Mouse (Mus musculus) thymus, adult 2 months (tissue): ENCODE data around the gene Pip5kl1.
A peak's percentile ranks its signal among the peaks of the same experiment; 100 is the strongest.

Experiments used
- CTCF ChIP-seq: fragments of 200-500 bp; IDR thresholded peaks from 2 replicates; pipeline ENCODE4 v1.5.1; 2012; ENCODE audit warnings: mild to moderate bottlenecking, control low read depth, low read length, moderate library complexity, borderline replicate concordance; ENCODE audit not compliant: control insufficient read depth, poor library complexity, insufficient read depth; ENCODE audit errors: extremely low read depth
- POLR2A ChIP-seq: fragments of 200-500 bp; IDR thresholded peaks from 2 replicates; pipeline ENCODE4 v1.6.1; 2012; ENCODE audit warnings: mild to moderate bottlenecking, low read length, control low read depth, moderate library complexity; ENCODE audit not compliant: control insufficient read depth, poor library complexity, insufficient read depth; ENCODE audit errors: extremely low read depth

DNA sequence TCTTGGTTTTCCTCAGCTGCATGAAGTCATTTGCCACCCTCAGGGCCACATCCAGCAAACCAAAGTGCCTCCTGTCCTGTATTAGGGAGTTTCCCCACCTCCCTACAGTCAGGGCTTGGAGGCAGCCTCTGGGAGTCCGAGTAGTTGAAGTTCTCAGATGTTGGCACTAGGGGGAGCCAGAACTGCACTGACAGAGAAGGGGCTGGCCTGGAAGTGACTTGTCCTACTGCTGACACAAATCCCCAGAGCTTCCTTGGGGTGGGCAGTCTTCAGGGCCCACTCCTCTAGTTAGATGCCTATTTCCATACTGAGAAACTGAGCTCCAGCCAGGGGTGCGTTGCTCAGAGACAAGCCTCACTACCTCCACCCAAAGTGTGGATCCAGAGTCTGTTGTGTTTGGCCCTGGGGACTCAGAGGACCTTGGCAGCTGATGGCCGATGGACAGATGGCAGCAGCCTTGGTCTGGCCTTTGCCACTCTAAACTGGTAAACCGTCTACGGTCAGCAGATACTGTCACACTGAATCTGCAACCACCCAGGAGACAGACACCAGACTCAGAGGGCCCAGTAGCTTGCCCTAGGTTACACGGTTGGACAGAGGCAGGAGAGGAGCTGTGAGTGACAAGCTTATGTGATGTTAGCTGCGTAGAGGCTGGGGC, 57.3 kb downstream of the Pip5kl1 start:
- TF ChIP-seq POLR2A (no peak), CTCF (peak; percentile 64; the same call in 1 of the 2 replicates)
